Mouse (Mus musculus) liver, embryonic 15.5 days (tissue): ENCODE data around the gene Rplp0. TPM values are rescaled to one million over a fixed set of nuclear protein-coding genes. Genes with fewer than 3 reads are reported as not detected.
"Not testable (repeated sequence)": the region's sequence is repeated elsewhere in the genome, so short reads cannot be mapped to it uniquely, and the experiment has no call there.

ENCODE experiments used
- ATAC-seq: fragments of 200-750 bp; cut with Nextera tagmentation; 2 replicates; pipeline ENCODE4 v1.8.0; 2017; ENCODE audit warnings: moderate number of reproducible peaks, mild to moderate bottlenecking, moderate library complexity; ENCODE audit not compliant: insufficient read depth
- H3K27ac ChIP-seq: fragments of 300-500 bp; sonication (generic); replicated peaks from 2 replicates; pipeline ENCODE4 v1.5.1; 2015; ENCODE audit warnings: mild to moderate bottlenecking, inconsistent platforms
- H3K27me3 ChIP-seq: fragments of 300-500 bp; sonication (generic); 2 replicates; pipeline ENCODE4 v1.6.1; 2015; ENCODE audit warnings: mild to moderate bottlenecking, inconsistent platforms
- H3K36me3 ChIP-seq: fragments of 300-500 bp; sonication (generic); replicated peaks from 2 replicates; pipeline ENCODE4 v1.6.1; 2015; ENCODE audit warnings: moderate library complexity, mild to moderate bottlenecking, inconsistent platforms
- H3K4me1 ChIP-seq: fragments of 300-500 bp; sonication (generic); replicated peaks from 2 replicates; pipeline ENCODE4 v1.6.1; 2015; ENCODE audit warnings: inconsistent platforms
- H3K4me2 ChIP-seq: fragments of 300-500 bp; sonication (generic); 2 replicates; pipeline ENCODE4 v1.6.1; 2015; ENCODE audit warnings: moderate library complexity, mild to moderate bottlenecking, inconsistent platforms
- H3K4me3 ChIP-seq: fragments of 300-500 bp; sonication (generic); replicated peaks from 2 replicates; pipeline ENCODE4 v1.5.1; 2015; ENCODE audit warnings: mild to moderate bottlenecking, inconsistent platforms
- H3K9ac ChIP-seq: fragments of 300-500 bp; sonication (generic); 2 replicates; pipeline ENCODE4 v1.6.1; 2015; ENCODE audit warnings: moderate library complexity, mild to moderate bottlenecking, inconsistent platforms
- H3K9me3 ChIP-seq: fragments of 300-500 bp; sonication (generic); replicated peaks from 2 replicates; pipeline ENCODE4 v1.6.1; 2016; ENCODE audit warnings: inconsistent platforms
- WGBS: fragments of 180-500 bp; shearing (Covaris S2); methylation state at CpG from one replicate; pipeline ENCODE4 v1.1.7; 2015; ENCODE audit warnings: mixed read lengths; ENCODE audit not compliant: insufficient replicate concordance; 5-methylcytosine and 5-hydroxymethylcytosine counted together
- polyA plus RNA-seq: library from polyadenylated mRNA; unstranded; fragments of >200 nt; fragmentation: Nextera tagmentation; extraction: Ambion mirVana; gene quantifications from 2 replicates; pipeline ENCODE4 v1.2.1, GENCODE M21; 2015

Rplp0 gene
- polyA plus RNA-seq, 1 experiment from 2014 or later = 1,078 TPM

GRCm38 (mm10) chr5:115517501-115517900, 41.8 kb upstream of the Rplp0 start:
- Histone ChIP-seq H3K9me3 (no peaks in the 10 kb centered on the region), H3K9ac (no peak overlapping the region), H3K27ac (peak overlapping the region; percentile 2; the same call in 1 of the 2 replicates), H3K4me2 (no peak overlapping the region), H3K4me3 (no peak overlapping the region), H3K4me1 (peaks cover 80% of the 10 kb centered on the region), H3K36me3 (0 out of 2 replicates have a peak, but pooled peaks cover 3% of the 10 kb centered on the region), H3K27me3 (no peaks in the 10 kb centered on the region)
- no peak for ATAC-seq
- WGBS = 62% methylated on average over 9 of the region's 9 CpGs

DNA sequence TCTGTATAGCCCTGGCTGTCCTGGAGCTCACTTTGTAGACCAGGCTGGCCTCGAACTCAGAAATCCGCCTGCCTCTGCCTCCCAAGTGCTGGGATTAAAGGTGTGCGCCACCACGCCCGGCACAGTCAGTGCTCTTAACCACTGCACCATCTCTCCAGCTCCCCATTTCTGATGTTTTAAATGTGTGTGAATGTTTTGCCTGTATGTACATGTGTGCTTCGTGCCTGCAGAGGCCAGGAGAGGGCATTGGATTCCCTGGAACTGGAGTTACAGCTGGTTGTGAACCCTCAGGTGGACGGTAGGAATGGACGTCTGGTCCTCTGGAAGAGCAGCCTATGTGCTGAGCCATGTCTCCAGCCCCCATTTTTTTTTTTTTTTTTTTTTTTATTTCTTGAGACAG, 41.1 kb upstream of the Rplp0 start:
- not testable (repeated sequence) for H3K36me3 ChIP-seq
- WGBS = 86% methylated on average over 8 of the region's 8 CpGs
- H3K4me1 ChIP-seq = peaks cover 80% of the 10 kb centered on the region

GRCm38 (mm10) chr5:115520325-115520869, 38.9 kb upstream of the Rplp0 start:
- H3K27me3 ChIP-seq = no peaks in the 10 kb centered on the region
- no peak overlapping the region for H3K4me3 ChIP-seq
- peak overlapping the region; percentile 82 for H3K27ac ChIP-seq
- peak; percentile 5; the same call in 1 of the 2 replicates for ATAC-seq
- H3K9me3 ChIP-seq = no peaks in the 10 kb centered on the region
- H3K4me1 ChIP-seq = peaks cover 80% of the 10 kb centered on the region
- H3K9ac ChIP-seq = no peak overlapping the region
- H3K4me2 ChIP-seq = peak overlapping the region; percentile 69
- 0 out of 2 replicates have a peak, but pooled peaks cover 7% of the 10 kb centered on the region for H3K36me3 ChIP-seq
- 26% methylated on average over 21 of the region's 21 CpGs for WGBS

More for the DNA sequence above, 41.1 kb upstream of the Rplp0 start:
- not testable (repeated sequence) for H3K9me3 ChIP-seq, H3K27me3 ChIP-seq, H3K4me3 ChIP-seq, H3K4me2 ChIP-seq, ATAC-seq, H3K9ac ChIP-seq, H3K27ac ChIP-seq

- H3K4me1 ChIP-seq = peaks cover 79% of the 10 kb centered on the region
- ATAC-seq = peak; percentile 60
- H3K27me3 ChIP-seq = no peaks in the 10 kb centered on the region
- peak overlapping the region; percentile 82 for H3K27ac ChIP-seq
- 0 out of 2 replicates have a peak, but pooled peaks cover 3% of the 10 kb centered on the region for H3K36me3 ChIP-seq
- H3K4me3 ChIP-seq = peak overlapping the region; percentile 45
- WGBS = 16% methylated on average over 21 of the region's 21 CpGs
- H3K9me3 ChIP-seq = no peaks in the 10 kb centered on the region
- H3K4me2 ChIP-seq = peak overlapping the region; percentile 69
- peak overlapping the region; percentile 37; the same call in 1 of the 2 replicates for H3K9ac ChIP-seq
These were observed 37.5 kb upstream of the Rplp0 start for GRCm38 (mm10) chr5:115521553-115522461.

DNA sequence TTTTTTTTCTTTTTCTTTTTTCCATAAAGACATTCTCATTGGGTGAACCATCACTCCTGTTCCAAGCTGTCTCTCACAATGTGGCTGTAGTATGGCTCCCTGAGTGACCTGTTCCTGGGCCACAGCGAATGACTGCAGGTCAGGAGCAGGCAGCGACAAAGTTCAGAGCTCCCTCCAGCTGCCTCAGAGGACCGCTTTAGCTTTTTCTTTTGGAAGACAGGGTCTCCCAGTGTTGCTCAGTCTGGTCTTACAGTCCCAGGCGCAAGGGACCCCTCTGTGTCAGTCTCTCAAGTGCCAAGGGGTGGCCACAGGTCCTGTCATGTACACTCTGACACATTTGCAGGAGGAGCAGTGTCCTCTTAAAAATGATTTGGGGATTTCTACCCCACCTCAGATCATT, 36.7 kb upstream of the Rplp0 start:
- Histone ChIP-seq H3K4me1 (peaks cover 77% of the 10 kb centered on the region), H3K27ac (peak overlapping the region; percentile 82), H3K4me3 (no peak overlapping the region), H3K27me3 (no peaks in the 10 kb centered on the region), H3K9me3 (no peaks in the 10 kb centered on the region), H3K4me2 (peak overlapping the region; percentile 69; the same call in 1 of the 2 replicates), H3K9ac (no peak overlapping the region; the same call in 1 of the 2 replicates), H3K36me3 (0 out of 2 replicates have a peak, but pooled peaks cover 3% of the 10 kb centered on the region)
- ATAC-seq = no peak
- WGBS = 75% methylated on average over 4 of the region's 4 CpGs

- Histone ChIP-seq H3K4me1 (peaks cover 78% of the 10 kb centered on the region), H3K9ac (no peak overlapping the region; the same call in 1 of the 2 replicates), H3K27me3 (no peaks in the 10 kb centered on the region), H3K4me2 (no peak overlapping the region), H3K4me3 (no peak overlapping the region), H3K9me3 (no peaks in the 10 kb centered on the region), H3K27ac (peak overlapping the region; percentile 82), H3K36me3 (0 out of 2 replicates have a peak, but pooled peaks cover 3% of the 10 kb centered on the region)
- WGBS = 60% methylated on average over 15 of the region's 15 CpGs
- ATAC-seq = no peak
These were observed 36.2 kb upstream of the Rplp0 start for GRCm38 (mm10) chr5:115522981-115523499.

DNA sequence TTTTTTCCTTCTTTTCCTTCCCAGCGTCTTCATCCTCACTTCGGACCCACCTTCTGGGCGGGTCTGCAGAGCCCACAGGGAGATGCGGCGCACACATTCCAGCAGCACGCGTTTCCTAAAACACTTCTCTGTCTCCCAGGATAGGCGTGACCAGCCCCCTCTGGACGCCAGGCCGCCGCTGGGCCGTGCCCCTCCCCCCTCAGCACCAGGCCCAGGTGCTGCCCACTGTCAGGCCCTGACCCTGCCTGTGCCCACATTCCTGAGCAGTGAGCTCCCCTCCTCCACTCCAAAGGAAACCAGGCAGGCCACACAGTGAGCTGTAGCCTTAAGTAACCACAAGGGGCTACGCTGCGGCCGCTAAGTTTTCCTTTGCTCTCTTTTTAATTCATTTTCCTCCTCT, 35.3 kb upstream of the Rplp0 start:
- H3K4me1 ChIP-seq = peaks cover 86% of the 10 kb centered on the region
- no peak for ATAC-seq
- no peaks in the 10 kb centered on the region for H3K27me3 ChIP-seq
- no peaks in the 10 kb centered on the region for H3K9me3 ChIP-seq
- no peak overlapping the region; the same call in 1 of the 2 replicates for H3K27ac ChIP-seq
- no peak overlapping the region for H3K4me2 ChIP-seq
- H3K9ac ChIP-seq = no peak overlapping the region
- WGBS = 35% methylated on average over 15 of the region's 15 CpGs
- H3K4me3 ChIP-seq = no peak overlapping the region
- 0 out of 2 replicates have a peak, but pooled peaks cover 3% of the 10 kb centered on the region for H3K36me3 ChIP-seq

- Histone ChIP-seq H3K4me2 (no peak overlapping the region), H3K9ac (no peak overlapping the region), H3K36me3 (0 out of 2 replicates have a peak, but pooled peaks cover 3% of the 10 kb centered on the region), H3K4me3 (no peak overlapping the region), H3K4me1 (peaks cover 86% of the 10 kb centered on the region), H3K9me3 (no peaks in the 10 kb centered on the region), H3K27ac (no peak overlapping the region; the same call in 1 of the 2 replicates), H3K27me3 (no peaks in the 10 kb centered on the region)
- ATAC-seq = no peak
- 59% methylated on average over 12 of the region's 12 CpGs for WGBS
These were observed 34.8 kb upstream of the Rplp0 start for GRCm38 (mm10) chr5:115524471-115524870.

DNA sequence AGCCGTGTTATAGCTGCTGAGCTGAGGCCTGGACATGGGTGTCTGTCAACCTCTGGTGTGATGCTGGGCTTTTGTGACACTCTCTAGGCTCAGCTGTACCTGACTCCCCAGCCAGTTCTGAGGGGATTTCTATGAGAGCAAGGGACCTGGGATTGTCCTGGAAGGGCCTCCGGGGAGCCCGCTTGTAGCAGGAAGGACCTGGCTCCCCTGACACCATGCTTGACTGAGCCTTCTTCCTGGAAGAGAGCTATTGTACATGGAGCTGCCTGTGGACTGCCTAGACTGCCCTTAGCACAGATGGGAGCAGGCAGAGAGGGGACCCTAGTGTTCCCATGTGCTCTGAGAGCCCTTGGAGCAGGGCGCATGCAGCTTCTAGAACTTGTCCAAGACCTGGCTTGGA, 33.9 kb upstream of the Rplp0 start:
- H3K27ac ChIP-seq = no peak overlapping the region
- H3K9me3 ChIP-seq = no peaks in the 10 kb centered on the region
- no peak overlapping the region for H3K4me2 ChIP-seq
- H3K27me3 ChIP-seq = no peaks in the 10 kb centered on the region
- no peak for ATAC-seq
- 75% methylated on average over 4 of the region's 4 CpGs for WGBS
- no peak overlapping the region for H3K9ac ChIP-seq
- H3K4me1 ChIP-seq = peaks cover 89% of the 10 kb centered on the region
- 0 out of 2 replicates have a peak, but pooled peaks cover 3% of the 10 kb centered on the region for H3K36me3 ChIP-seq
- H3K4me3 ChIP-seq = no peak overlapping the region

DNA sequence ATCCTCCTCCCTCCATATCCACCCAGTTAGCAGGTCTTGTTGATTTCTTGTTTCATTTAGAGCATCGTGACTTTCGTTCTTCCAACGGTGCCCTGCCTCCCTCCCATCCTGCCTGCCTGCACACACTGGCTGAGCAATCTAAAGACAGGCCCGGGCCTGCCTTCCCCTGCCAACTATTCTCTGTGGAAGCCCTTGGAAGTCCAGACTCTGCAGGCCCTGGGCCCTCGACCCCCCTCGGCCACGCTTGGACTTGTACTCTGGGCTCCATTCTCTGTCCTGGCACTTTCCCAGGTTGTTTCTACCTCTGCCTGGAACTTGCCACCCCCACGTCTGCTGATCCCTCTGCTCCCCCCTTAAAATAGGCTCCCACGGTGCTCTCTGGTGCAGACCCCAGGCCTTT, 33.3 kb upstream of the Rplp0 start:
- Histone ChIP-seq H3K27ac (no peak overlapping the region), H3K4me3 (no peak overlapping the region), H3K9ac (no peak overlapping the region), H3K4me2 (no peak overlapping the region), H3K36me3 (0 out of 2 replicates have a peak, but pooled peaks cover 3% of the 10 kb centered on the region), H3K4me1 (peaks cover 89% of the 10 kb centered on the region), H3K27me3 (no peaks in the 10 kb centered on the region), H3K9me3 (no peaks in the 10 kb centered on the region)
- ATAC-seq = no peak
- WGBS = 80% methylated on average over 9 of the region's 9 CpGs
